Mouse (Mus musculus) embryo, embryonic 10.5 days (tissue): Measurements from ENCODE around the gene Gm14085.
A peak's percentile ranks its signal among the peaks of the same experiment; 100 is the strongest.
"Not testable (repeated sequence)": the region's sequence is repeated elsewhere in the genome, so short reads cannot be mapped to it uniquely, and the experiment has no call there.

Source experiments
- DNase-seq: peaks from one replicate; pipeline ENCODE4 v3.0.0-alpha.2; 2015; ENCODE audit warnings: low spot score

Gene Gm14085

GRCm38 (mm10) chr2:122484641-122485040, at the start of gene Gm14085:
TSS of gene Gm14085 (plus strand) at chr2:122484941.
- no peak for DNase-seq

- DNase-seq: not testable (repeated sequence)
Observed at GRCm38 (mm10) chr2:122438706-122439482, 45.8 kb upstream of the Gm14085 start.

- DNase-seq: not testable (repeated sequence)
Observed at GRCm38 (mm10) chr2:122440521-122440920, 44.2 kb upstream of the Gm14085 start.

- no peak for DNase-seq
Observed at GRCm38 (mm10) chr2:122441000-122441933, 43.5 kb upstream of the Gm14085 start.

GRCm38 (mm10) chr2:122450351-122450750, 34.4 kb upstream of the Gm14085 start:
- DNase-seq: no peak

- DNase-seq: no peak
Observed at GRCm38 (mm10) chr2:122452426-122452825, 32.3 kb upstream of the Gm14085 start.

GRCm38 (mm10) chr2:122466901-122467300, 17.8 kb upstream of the Gm14085 start:
- no peak for DNase-seq

- DNase-seq: peak; percentile 96
Observed at GRCm38 (mm10) chr2:122467351-122468013, 17.3 kb upstream of the Gm14085 start.

GRCm38 (mm10) chr2:122469221-122469620, 15.5 kb upstream of the Gm14085 start:
- no peak for DNase-seq

- DNase-seq: no peak
Observed at GRCm38 (mm10) chr2:122476585-122476984, 8.2 kb upstream of the Gm14085 start.

GRCm38 (mm10) chr2:122483787-122484186, 954 bp upstream of the Gm14085 start:
- DNase-seq: not testable (repeated sequence)

- DNase-seq: not testable (repeated sequence)
Observed at GRCm38 (mm10) chr2:122485654-122486053, 913 bp downstream of the Gm14085 start.

- DNase-seq: not testable (repeated sequence)
Observed at GRCm38 (mm10) chr2:122486122-122486521, 1.4 kb downstream of the Gm14085 start.

- DNase-seq: no peak
Observed at GRCm38 (mm10) chr2:122486674-122487073, 1.9 kb downstream of the Gm14085 start.

- DNase-seq: not testable (repeated sequence)
Observed at GRCm38 (mm10) chr2:122529696-122530095, 45.0 kb downstream of the Gm14085 start.

- no peak for DNase-seq
Observed at GRCm38 (mm10) chr2:122531290-122531689, 46.5 kb downstream of the Gm14085 start.

- no peak for DNase-seq
Observed at GRCm38 (mm10) chr2:122531726-122532125, 47.0 kb downstream of the Gm14085 start.

- no peak for DNase-seq
Observed at GRCm38 (mm10) chr2:122532136-122532801, 47.5 kb downstream of the Gm14085 start.

- DNase-seq: no peak
Observed at GRCm38 (mm10) chr2:122532802-122533186, 48.1 kb downstream of the Gm14085 start.

GRCm38 (mm10) chr2:122533378-122533777, 48.6 kb downstream of the Gm14085 start:
- DNase-seq: no peak

- no peak for DNase-seq
Observed at GRCm38 (mm10) chr2:122534671-122535070, 49.9 kb downstream of the Gm14085 start.

- peak; percentile 35 for DNase-seq
Observed at GRCm38 (mm10) chr2:122558317-122558716, 73.6 kb downstream of the Gm14085 start.
